Mouse (Mus musculus): ENCODE data around the gene Myo16.

DNA sequence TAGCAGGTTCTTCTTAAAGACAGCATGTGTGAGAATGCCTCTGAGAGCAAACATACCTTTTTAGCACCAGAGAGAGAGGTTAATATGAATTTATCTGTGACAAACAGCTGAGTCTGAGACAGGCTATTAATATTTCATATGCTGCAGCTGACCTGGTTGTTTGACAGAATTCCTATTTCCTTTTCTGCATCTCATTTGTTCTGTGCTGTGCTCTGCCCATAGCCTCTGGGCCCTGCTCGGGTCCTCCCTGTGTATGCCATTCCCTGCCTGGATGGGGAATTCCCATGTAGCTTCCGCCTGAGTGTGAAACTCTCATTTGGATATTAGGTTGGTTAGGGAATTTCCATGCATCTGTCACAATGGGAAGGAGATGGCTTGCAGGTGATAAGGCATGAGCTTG, 240.8 kb downstream of the Myo16 start:
- TF ChIP-seq TCF12 (IDR thresholded peaks at IDR 0.05; ENCODE audit: low read depth, low read length) (no peak), ZMIZ1 (IDR thresholded peaks at IDR 0.05; ENCODE audit: low read depth, low read length) (no peak), CTCF (IDR thresholded peaks at IDR 0.05 in 2 of 3, conservative IDR thresholded peaks at IDR 0.05 in 1 of 3; ENCODE audit: control insufficient read depth in 1 of 3, insufficient read depth in 1 of 3, low read depth in 2 of 3, low read length in 3 of 3, poor library complexity in 1 of 3, severe bottlenecking in 1 of 3) (no peak), POLR2AphosphoS2 (IDR thresholded peaks at IDR 0.05; ENCODE audit: low read length) (no peak), USF1 (IDR thresholded peaks at IDR 0.05; ENCODE audit: low read depth, low read length) (no peak), TAL1 (IDR thresholded peaks at IDR 0.05; ENCODE audit: low read length) (no peak)
